Mouse (Mus musculus): ENCODE results near the gene Smdt1. TPM values are rescaled to one million over a fixed set of nuclear protein-coding genes. Genes with fewer than 3 reads are reported as not detected.

Gene Smdt1
- polyA plus RNA-seq, 1 experiment from 2014 or later, result 214 TPM

GRCm38 (mm10) chr15:82345820-82346470 is 7.2 kb downstream of the Smdt1 start:
- ATAC-seq (replicated peaks; ENCODE audit: insufficient number of reproducible peaks, low FRiP score, low TSS enrichment, low read depth) (peak; percentile 95), DNase-seq (ENCODE audit: low spot score) (peak; percentile 98)
- WGBS, result under 1% methylated on average over 51 of the region's 51 CpGs
- peaks cover 5% of the 10 kb centered on the region for H3K36me3 ChIP-seq (replicated peaks; ENCODE audit: control insufficient read depth, insufficient read depth, low read depth, low read length)
- peak overlapping the region; percentile 73 for H3K4me2 ChIP-seq (ENCODE audit: low read depth, low read length)
- H3K9ac ChIP-seq (replicated peaks; ENCODE audit: low read length), result peak overlapping the region; percentile 68
- no peak overlapping the region; the same call in 1 of the 2 replicates for H3K27ac ChIP-seq (replicated peaks; ENCODE audit: low read depth, low read length)
- peak overlapping the region; percentile 62 for H3K4me3 ChIP-seq (ENCODE audit: low read depth, low read length)
- H3K27me3 ChIP-seq (ENCODE audit: control insufficient read depth, insufficient read depth, low read length), result no peaks in the 10 kb centered on the region
- peaks cover 5% of the 10 kb centered on the region for H3K4me1 ChIP-seq (ENCODE audit: control insufficient read depth, insufficient read depth, low read length)
- no peaks in the 10 kb centered on the region for H3K9me3 ChIP-seq (replicated peaks; ENCODE audit: control insufficient read depth, low read length)

GRCm38 (mm10) chr15:82346580-82347302 is 8.0 kb downstream of the Smdt1 start:
- no peak overlapping the region for H3K27ac ChIP-seq (replicated peaks; ENCODE audit: low read depth, low read length)

GRCm38 (mm10) chr15:82347303-82347676 is 8.5 kb downstream of the Smdt1 start:
- H3K9me3 ChIP-seq (replicated peaks; ENCODE audit: control insufficient read depth, low read length), result no peaks in the 10 kb centered on the region
- peak overlapping the region; percentile 62; the same call in 1 of the 2 replicates for H3K4me3 ChIP-seq (ENCODE audit: low read depth, low read length)
- H3K4me2 ChIP-seq (ENCODE audit: low read depth, low read length), result peak overlapping the region; percentile 73
- DNase-seq (ENCODE audit: low spot score) (no peak), ATAC-seq (replicated peaks; ENCODE audit: insufficient number of reproducible peaks, low FRiP score, low TSS enrichment, low read depth) (no peak)
- H3K27ac ChIP-seq (replicated peaks; ENCODE audit: low read depth, low read length), result no peak overlapping the region
- H3K4me1 ChIP-seq (ENCODE audit: control insufficient read depth, insufficient read depth, low read length), result peaks cover 5% of the 10 kb centered on the region
- no peaks in the 10 kb centered on the region for H3K27me3 ChIP-seq (ENCODE audit: control insufficient read depth, insufficient read depth, low read length)
- 88% methylated on average over 4 of the region's 4 CpGs for WGBS
- H3K9ac ChIP-seq (replicated peaks; ENCODE audit: low read length), result no peak overlapping the region; the same call in 1 of the 2 replicates
- H3K36me3 ChIP-seq (replicated peaks; ENCODE audit: control insufficient read depth, insufficient read depth, low read depth, low read length), result peaks cover 5% of the 10 kb centered on the region

More at GRCm38 (mm10) chr15:82346580-82347302, 8.0 kb downstream of the Smdt1 start:
- Histone ChIP-seq H3K4me1 (ENCODE audit: control insufficient read depth, insufficient read depth, low read length) (peaks cover 5% of the 10 kb centered on the region), H3K4me2 (ENCODE audit: low read depth, low read length) (peak overlapping the region; percentile 73), H3K9me3 (replicated peaks; ENCODE audit: control insufficient read depth, low read length) (no peaks in the 10 kb centered on the region), H3K9ac (replicated peaks; ENCODE audit: low read length) (peak overlapping the region; percentile 68), H3K27me3 (ENCODE audit: control insufficient read depth, insufficient read depth, low read length) (no peaks in the 10 kb centered on the region), H3K4me3 (ENCODE audit: low read depth, low read length) (peak overlapping the region; percentile 62), H3K36me3 (replicated peaks; ENCODE audit: control insufficient read depth, insufficient read depth, low read depth, low read length) (peaks cover 5% of the 10 kb centered on the region)
- no peak for ATAC-seq (replicated peaks; ENCODE audit: insufficient number of reproducible peaks, low FRiP score, low TSS enrichment, low read depth)
- WGBS, result 69% methylated on average over 14 of the region's 14 CpGs
- no peak for DNase-seq (ENCODE audit: low spot score)

- no peak overlapping the region for H3K4me2 ChIP-seq (ENCODE audit: low read depth, low read length)
- peaks cover 5% of the 10 kb centered on the region for H3K4me1 ChIP-seq (ENCODE audit: control insufficient read depth, insufficient read depth, low read length)
- H3K9me3 ChIP-seq (replicated peaks; ENCODE audit: control insufficient read depth, low read length), result no peaks in the 10 kb centered on the region
- H3K9ac ChIP-seq (replicated peaks; ENCODE audit: low read length), result no peak overlapping the region
- ATAC-seq (replicated peaks; ENCODE audit: insufficient number of reproducible peaks, low FRiP score, low TSS enrichment, low read depth) (no peak), DNase-seq (ENCODE audit: low spot score) (no peak)
- H3K27me3 ChIP-seq (ENCODE audit: control insufficient read depth, insufficient read depth, low read length), result no peaks in the 10 kb centered on the region
- 93% methylated on average over 12 of the region's 12 CpGs for WGBS
- H3K36me3 ChIP-seq (replicated peaks; ENCODE audit: control insufficient read depth, insufficient read depth, low read depth, low read length), result peaks cover 5% of the 10 kb centered on the region
- no peak overlapping the region for H3K27ac ChIP-seq (replicated peaks; ENCODE audit: low read depth, low read length)
- H3K4me3 ChIP-seq (ENCODE audit: low read depth, low read length), result no peak overlapping the region
These were observed 9.1 kb downstream of the Smdt1 start for GRCm38 (mm10) chr15:82347852-82348251.

- ATAC-seq (replicated peaks; ENCODE audit: insufficient number of reproducible peaks, low FRiP score, low TSS enrichment, low read depth) (no peak), DNase-seq (ENCODE audit: low spot score) (no peak)
- no peak overlapping the region for H3K4me2 ChIP-seq (ENCODE audit: low read depth, low read length)
- H3K9ac ChIP-seq (replicated peaks; ENCODE audit: low read length), result no peak overlapping the region
- no peaks in the 10 kb centered on the region for H3K27me3 ChIP-seq (ENCODE audit: control insufficient read depth, insufficient read depth, low read length)
- no peak overlapping the region for H3K4me3 ChIP-seq (ENCODE audit: low read depth, low read length)
- H3K4me1 ChIP-seq (ENCODE audit: control insufficient read depth, insufficient read depth, low read length), result peaks cover 5% of the 10 kb centered on the region
- 85% methylated on average over 8 of the region's 8 CpGs for WGBS
- no peak overlapping the region for H3K27ac ChIP-seq (replicated peaks; ENCODE audit: low read depth, low read length)
- H3K9me3 ChIP-seq (replicated peaks; ENCODE audit: control insufficient read depth, low read length), result no peaks in the 10 kb centered on the region
- peaks cover 5% of the 10 kb centered on the region for H3K36me3 ChIP-seq (replicated peaks; ENCODE audit: control insufficient read depth, insufficient read depth, low read depth, low read length)
These were observed 9.7 kb downstream of the Smdt1 start for GRCm38 (mm10) chr15:82348258-82348998.

DNA sequence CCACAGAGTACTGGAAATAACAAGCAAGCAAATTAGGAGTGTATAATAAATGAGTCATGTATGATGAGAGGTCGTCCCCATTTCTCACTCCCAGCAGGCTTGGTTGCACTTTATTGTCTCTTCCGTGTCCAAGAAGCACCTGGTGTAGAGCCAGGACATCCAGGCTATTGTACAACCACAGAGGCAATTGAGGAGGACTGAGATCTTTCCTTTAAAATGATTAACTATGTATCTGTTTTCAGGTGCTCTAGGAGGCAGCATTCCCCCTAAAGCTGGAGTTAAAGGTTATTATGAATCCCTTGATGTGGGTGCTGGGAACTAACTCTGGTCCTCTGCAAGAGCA is 10.2 kb downstream of the Smdt1 start:
- H3K4me3 ChIP-seq (ENCODE audit: low read depth, low read length), result no peak overlapping the region
- DNase-seq (ENCODE audit: low spot score) (no peak), ATAC-seq (replicated peaks; ENCODE audit: insufficient number of reproducible peaks, low FRiP score, low TSS enrichment, low read depth) (no peak)
- WGBS, result 80% methylated on average over 2 of the region's 2 CpGs
- peaks cover 5% of the 10 kb centered on the region for H3K4me1 ChIP-seq (ENCODE audit: control insufficient read depth, insufficient read depth, low read length)
- peaks cover 5% of the 10 kb centered on the region for H3K36me3 ChIP-seq (replicated peaks; ENCODE audit: control insufficient read depth, insufficient read depth, low read depth, low read length)
- H3K27me3 ChIP-seq (ENCODE audit: control insufficient read depth, insufficient read depth, low read length), result no peaks in the 10 kb centered on the region
- no peak overlapping the region for H3K27ac ChIP-seq (replicated peaks; ENCODE audit: low read depth, low read length)
- H3K9me3 ChIP-seq (replicated peaks; ENCODE audit: control insufficient read depth, low read length), result no peaks in the 10 kb centered on the region
- H3K9ac ChIP-seq (replicated peaks; ENCODE audit: low read length), result no peak overlapping the region
- H3K4me2 ChIP-seq (ENCODE audit: low read depth, low read length), result no peak overlapping the region

GRCm38 (mm10) chr15:82350349-82350748 is 11.6 kb downstream of the Smdt1 start:
- Histone ChIP-seq H3K27me3 (ENCODE audit: control insufficient read depth, insufficient read depth, low read length) (no peaks in the 10 kb centered on the region), H3K4me2 (ENCODE audit: low read depth, low read length) (no peak overlapping the region), H3K36me3 (replicated peaks; ENCODE audit: control insufficient read depth, insufficient read depth, low read depth, low read length) (peaks cover 5% of the 10 kb centered on the region), H3K4me3 (ENCODE audit: low read depth, low read length) (no peak overlapping the region), H3K4me1 (ENCODE audit: control insufficient read depth, insufficient read depth, low read length) (peaks cover 5% of the 10 kb centered on the region), H3K9ac (replicated peaks; ENCODE audit: low read length) (no peak overlapping the region), H3K27ac (replicated peaks; ENCODE audit: low read depth, low read length) (no peak overlapping the region), H3K9me3 (replicated peaks; ENCODE audit: control insufficient read depth, low read length) (no peaks in the 10 kb centered on the region)
- DNase-seq (ENCODE audit: low spot score) (no peak), ATAC-seq (replicated peaks; ENCODE audit: insufficient number of reproducible peaks, low FRiP score, low TSS enrichment, low read depth) (no peak)
- WGBS, result 90% methylated on average over 4 of the region's 4 CpGs

- DNase-seq (ENCODE audit: low spot score), result no peak
- Histone ChIP-seq H3K4me1 (ENCODE audit: control insufficient read depth, insufficient read depth, low read length) (peaks cover 5% of the 10 kb centered on the region), H3K27me3 (ENCODE audit: control insufficient read depth, insufficient read depth, low read length) (no peaks in the 10 kb centered on the region), H3K4me2 (ENCODE audit: low read depth, low read length) (no peak overlapping the region), H3K36me3 (replicated peaks; ENCODE audit: control insufficient read depth, insufficient read depth, low read depth, low read length) (peaks cover 5% of the 10 kb centered on the region), H3K27ac (replicated peaks; ENCODE audit: low read depth, low read length) (no peak overlapping the region), H3K9ac (replicated peaks; ENCODE audit: low read length) (peak overlapping the region; percentile 9; the same call in 1 of the 2 replicates), H3K9me3 (replicated peaks; ENCODE audit: control insufficient read depth, low read length) (no peaks in the 10 kb centered on the region), H3K4me3 (ENCODE audit: low read depth, low read length) (no peak overlapping the region)
- no peak for ATAC-seq (replicated peaks; ENCODE audit: insufficient number of reproducible peaks, low FRiP score, low TSS enrichment, low read depth)
- 94% methylated on average over 3 of the region's 3 CpGs for WGBS
These were observed 12.7 kb downstream of the Smdt1 start for GRCm38 (mm10) chr15:82351480-82351879.
